Mouse (Mus musculus): ENCODE results near the gene Cdhr2. TPM values are rescaled to one million over a fixed set of nuclear protein-coding genes. Genes with fewer than 3 reads are reported as not detected.

Gene Cdhr2
- polyA plus RNA-seq, 1 experiment from 2014 or later: not detected

GRCm38 (mm10) chr13:54680184-54680853, 20.9 kb upstream of the Cdhr2 start:
- Histone ChIP-seq H3K9me3 (ENCODE audit: control insufficient read depth, low read length) (no peaks in the 10 kb centered on the region), H3K4me2 (replicated peaks; ENCODE audit: low read depth, low read length) (no peak overlapping the region), H3K4me1 (replicated peaks; ENCODE audit: control insufficient read depth, insufficient read depth, low read length) (peaks cover 3% of the 10 kb centered on the region; the same call in 1 of the 2 replicates), H3K27me3 (ENCODE audit: control insufficient read depth, insufficient read depth, low read length) (no peaks in the 10 kb centered on the region), H3K36me3 (ENCODE audit: control insufficient read depth, insufficient read depth, low read length) (peaks cover 28% of the 10 kb centered on the region), H3K9ac (ENCODE audit: low read depth, low read length) (no peak overlapping the region), H3K27ac (ENCODE audit: low read depth, low read length) (no peak overlapping the region), H3K4me3 (ENCODE audit: low read depth, low read length) (no peak overlapping the region)
- DNase-seq (ENCODE audit: low spot score): no peak
- peak; percentile 20; the same call in 1 of the 2 replicates for ATAC-seq (ENCODE audit: low FRiP score)
- 85% methylated on average over 17 of the region's 17 CpGs for WGBS

DNA sequence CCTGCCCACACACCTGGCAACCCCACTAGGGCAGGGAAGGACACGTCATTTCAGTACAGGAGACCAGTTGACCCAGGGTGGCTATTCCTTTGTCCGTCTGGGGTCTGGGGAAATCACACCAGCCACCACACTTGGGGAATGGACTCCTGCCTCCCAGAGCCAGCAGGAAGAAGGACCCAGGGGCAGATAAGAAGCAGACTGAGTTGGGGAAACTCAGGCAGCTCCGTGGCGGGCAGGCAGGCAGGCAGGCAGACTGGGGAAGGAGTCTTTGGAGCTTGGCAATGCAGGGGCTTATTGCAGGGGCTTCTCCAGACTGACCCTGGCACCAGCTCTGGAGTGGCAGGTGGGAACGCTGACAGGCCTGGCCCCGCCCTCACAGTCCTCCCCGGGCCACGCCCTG, 20.0 kb upstream of the Cdhr2 start:
- Histone ChIP-seq H3K4me1 (replicated peaks; ENCODE audit: control insufficient read depth, insufficient read depth, low read length) (peaks cover 9% of the 10 kb centered on the region; the same call in 1 of the 2 replicates), H3K4me2 (replicated peaks; ENCODE audit: low read depth, low read length) (no peak overlapping the region), H3K27me3 (ENCODE audit: control insufficient read depth, insufficient read depth, low read length) (no peaks in the 10 kb centered on the region), H3K4me3 (ENCODE audit: low read depth, low read length) (no peak overlapping the region), H3K27ac (ENCODE audit: low read depth, low read length) (no peak overlapping the region), H3K9me3 (ENCODE audit: control insufficient read depth, low read length) (no peaks in the 10 kb centered on the region), H3K36me3 (ENCODE audit: control insufficient read depth, insufficient read depth, low read length) (peaks cover 28% of the 10 kb centered on the region), H3K9ac (ENCODE audit: low read depth, low read length) (no peak overlapping the region)
- DNase-seq (ENCODE audit: low spot score): no peak
- WGBS: 89% methylated on average over 8 of the region's 8 CpGs
- ATAC-seq (ENCODE audit: low FRiP score): no peak

- Histone ChIP-seq H3K9me3 (ENCODE audit: control insufficient read depth, low read length) (no peaks in the 10 kb centered on the region), H3K27me3 (ENCODE audit: control insufficient read depth, insufficient read depth, low read length) (no peaks in the 10 kb centered on the region), H3K27ac (ENCODE audit: low read depth, low read length) (no peak overlapping the region), H3K4me2 (replicated peaks; ENCODE audit: low read depth, low read length) (no peak overlapping the region), H3K4me3 (ENCODE audit: low read depth, low read length) (no peak overlapping the region), H3K36me3 (ENCODE audit: control insufficient read depth, insufficient read depth, low read length) (peaks cover 28% of the 10 kb centered on the region), H3K4me1 (replicated peaks; ENCODE audit: control insufficient read depth, insufficient read depth, low read length) (peaks cover 9% of the 10 kb centered on the region; the same call in 1 of the 2 replicates), H3K9ac (ENCODE audit: low read depth, low read length) (no peak overlapping the region)
- ATAC-seq (ENCODE audit: low FRiP score) (no peak), DNase-seq (ENCODE audit: low spot score) (no peak)
- WGBS: 90% methylated on average over 3 of the region's 3 CpGs
Measured at GRCm38 (mm10) chr13:54683301-54683700, 18.0 kb upstream of the Cdhr2 start.

- WGBS: 78% methylated on average over 3 of the region's 3 CpGs
- DNase-seq (ENCODE audit: low spot score): no peak
- Histone ChIP-seq H3K4me2 (replicated peaks; ENCODE audit: low read depth, low read length) (no peak overlapping the region; the same call in 1 of the 2 replicates), H3K4me3 (ENCODE audit: low read depth, low read length) (no peak overlapping the region), H3K27ac (ENCODE audit: low read depth, low read length) (no peak overlapping the region), H3K4me1 (replicated peaks; ENCODE audit: control insufficient read depth, insufficient read depth, low read length) (peaks cover 9% of the 10 kb centered on the region; the same call in 1 of the 2 replicates), H3K36me3 (ENCODE audit: control insufficient read depth, insufficient read depth, low read length) (peaks cover 28% of the 10 kb centered on the region), H3K27me3 (ENCODE audit: control insufficient read depth, insufficient read depth, low read length) (no peaks in the 10 kb centered on the region), H3K9me3 (ENCODE audit: control insufficient read depth, low read length) (no peaks in the 10 kb centered on the region), H3K9ac (ENCODE audit: low read depth, low read length) (no peak overlapping the region)
- no peak for ATAC-seq (ENCODE audit: low FRiP score)
Measured at GRCm38 (mm10) chr13:54684140-54684896, 16.9 kb upstream of the Cdhr2 start.

GRCm38 (mm10) chr13:54685174-54685573, 16.1 kb upstream of the Cdhr2 start:
- peaks cover 28% of the 10 kb centered on the region for H3K36me3 ChIP-seq (ENCODE audit: control insufficient read depth, insufficient read depth, low read length)

GRCm38 (mm10) chr13:54686139-54687053, 14.9 kb upstream of the Cdhr2 start:
- WGBS: 8% methylated on average over 19 of the region's 19 CpGs
- DNase-seq (ENCODE audit: low spot score): no peak
- H3K4me3 ChIP-seq (ENCODE audit: low read depth, low read length): peak overlapping the region; percentile 97
- peaks cover 20% of the 10 kb centered on the region for H3K36me3 ChIP-seq (ENCODE audit: control insufficient read depth, insufficient read depth, low read length)
- H3K9ac ChIP-seq (ENCODE audit: low read depth, low read length): peak overlapping the region; percentile 99
- ATAC-seq (ENCODE audit: low FRiP score): no peak
- peaks cover 9% of the 10 kb centered on the region; the same call in 1 of the 2 replicates for H3K4me1 ChIP-seq (replicated peaks; ENCODE audit: control insufficient read depth, insufficient read depth, low read length)
- peak overlapping the region; percentile 89 for H3K4me2 ChIP-seq (replicated peaks; ENCODE audit: low read depth, low read length)
- peak overlapping the region; percentile 97 for H3K27ac ChIP-seq (ENCODE audit: low read depth, low read length)
- no peaks in the 10 kb centered on the region for H3K27me3 ChIP-seq (ENCODE audit: control insufficient read depth, insufficient read depth, low read length)
- no peaks in the 10 kb centered on the region for H3K9me3 ChIP-seq (ENCODE audit: control insufficient read depth, low read length)

More at GRCm38 (mm10) chr13:54685174-54685573, 16.1 kb upstream of the Cdhr2 start:
- 39% methylated on average over 2 of the region's 2 CpGs for WGBS
- Histone ChIP-seq H3K4me1 (replicated peaks; ENCODE audit: control insufficient read depth, insufficient read depth, low read length) (peaks cover 9% of the 10 kb centered on the region; the same call in 1 of the 2 replicates), H3K27me3 (ENCODE audit: control insufficient read depth, insufficient read depth, low read length) (no peaks in the 10 kb centered on the region), H3K4me3 (ENCODE audit: low read depth, low read length) (peak overlapping the region; percentile 97; the same call in 1 of the 2 replicates), H3K4me2 (replicated peaks; ENCODE audit: low read depth, low read length) (peak overlapping the region; percentile 89), H3K27ac (ENCODE audit: low read depth, low read length) (no peak overlapping the region), H3K9ac (ENCODE audit: low read depth, low read length) (peak overlapping the region; percentile 99; the same call in 1 of the 2 replicates), H3K9me3 (ENCODE audit: control insufficient read depth, low read length) (no peaks in the 10 kb centered on the region)
- ATAC-seq (ENCODE audit: low FRiP score) (no peak), DNase-seq (ENCODE audit: low spot score) (peak; percentile 75)

DNA sequence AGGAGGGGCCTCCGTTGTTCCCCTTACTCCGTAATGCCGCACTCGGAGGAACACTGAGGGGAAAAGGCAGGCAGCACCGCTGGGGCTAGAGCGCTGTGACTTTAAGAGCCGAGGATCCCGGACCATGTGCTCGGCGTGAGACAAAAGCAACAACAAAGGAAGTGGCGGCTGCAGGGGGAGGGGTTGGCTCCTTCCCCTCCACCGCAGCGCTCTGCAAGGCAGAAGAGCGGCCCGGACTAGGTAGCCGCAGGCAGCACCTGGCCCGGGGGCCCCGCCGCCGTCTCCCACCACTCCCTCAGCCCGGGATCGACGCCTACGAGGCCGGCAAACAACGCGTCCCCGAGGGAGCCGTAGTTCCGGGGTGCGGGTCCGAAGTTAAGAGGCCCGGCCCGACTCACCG, 14.2 kb upstream of the Cdhr2 start:
- Histone ChIP-seq H3K4me1 (replicated peaks; ENCODE audit: control insufficient read depth, insufficient read depth, low read length) (peaks cover 12% of the 10 kb centered on the region), H3K9ac (ENCODE audit: low read depth, low read length) (peak overlapping the region; percentile 99), H3K9me3 (ENCODE audit: control insufficient read depth, low read length) (no peaks in the 10 kb centered on the region), H3K27me3 (ENCODE audit: control insufficient read depth, insufficient read depth, low read length) (no peaks in the 10 kb centered on the region), H3K4me3 (ENCODE audit: low read depth, low read length) (peak overlapping the region; percentile 97), H3K4me2 (replicated peaks; ENCODE audit: low read depth, low read length) (peak overlapping the region; percentile 89), H3K27ac (ENCODE audit: low read depth, low read length) (peak overlapping the region; percentile 97), H3K36me3 (ENCODE audit: control insufficient read depth, insufficient read depth, low read length) (peaks cover 14% of the 10 kb centered on the region)
- WGBS: under 1% methylated on average over 35 of the region's 35 CpGs
- ATAC-seq (ENCODE audit: low FRiP score) (peak; percentile 70), DNase-seq (ENCODE audit: low spot score) (peak; percentile 87)

Data from hindbrain, embryonic 11.5 days (tissue).